Mouse (Mus musculus): ENCODE results near the gene Gpr150.

Gpr150 gene

GRCm38 (mm10) chr13:76014511-76014910, 42.3 kb downstream of the Gpr150 start:
- DNase-seq (ENCODE audit: low read depth, low spot score), result no peak

Data from R1 (cell line).